Mouse (Mus musculus): ENCODE results near the gene Mysm1. TPM values are rescaled to one million over a fixed set of nuclear protein-coding genes. Genes with fewer than 3 reads are reported as not detected.
A peak's percentile ranks its signal among the peaks of the same experiment; 100 is the strongest.

Mysm1 gene
- polyA plus RNA-seq, 1 experiment from 2014 or later = 26.6 TPM

GRCm38 (mm10) chr4:94979500-94979915 lies 608 bp upstream of the Mysm1 start:
- ATAC-seq (ENCODE audit: low read depth) = no peak
- Histone ChIP-seq H3K27ac (ENCODE audit: low read length) (peak overlapping the region; percentile 50), H3K27me3 (ENCODE audit: control insufficient read depth, insufficient read depth, low read depth, low read length) (no peaks in the 10 kb centered on the region), H3K4me2 (ENCODE audit: low read depth, low read length) (peak overlapping the region; percentile 65), H3K4me1 (replicated peaks; ENCODE audit: control insufficient read depth, insufficient read depth, low read length) (peaks cover 12% of the 10 kb centered on the region), H3K9ac (ENCODE audit: low read length) (peak overlapping the region; percentile 98), H3K4me3 (ENCODE audit: low read length) (peak overlapping the region; percentile 96), H3K36me3 (ENCODE audit: control insufficient read depth, insufficient read depth, low read length) (no peaks in the 10 kb centered on the region), H3K9me3 (ENCODE audit: control insufficient read depth, low read length) (no peaks in the 10 kb centered on the region)
- WGBS = 39% methylated on average over 4 of the region's 4 CpGs

GRCm38 (mm10) chr4:94973321-94973720 lies 5.6 kb downstream of the Mysm1 start:
- no peak overlapping the region for H3K4me2 ChIP-seq (ENCODE audit: low read depth, low read length)
- no peaks in the 10 kb centered on the region for H3K27me3 ChIP-seq (ENCODE audit: control insufficient read depth, insufficient read depth, low read depth, low read length)
- H3K9me3 ChIP-seq (ENCODE audit: control insufficient read depth, low read length) = no peaks in the 10 kb centered on the region
- no peak overlapping the region for H3K9ac ChIP-seq (ENCODE audit: low read length)
- no peak overlapping the region for H3K27ac ChIP-seq (ENCODE audit: low read length)
- WGBS = 82% methylated on average over 2 of the region's 2 CpGs
- no peak overlapping the region for H3K4me3 ChIP-seq (ENCODE audit: low read length)
- H3K36me3 ChIP-seq (ENCODE audit: control insufficient read depth, insufficient read depth, low read length) = peaks cover 6% of the 10 kb centered on the region
- no peak for ATAC-seq (ENCODE audit: low read depth)
- peaks cover 12% of the 10 kb centered on the region for H3K4me1 ChIP-seq (replicated peaks; ENCODE audit: control insufficient read depth, insufficient read depth, low read length)

GRCm38 (mm10) chr4:94952773-94953172 lies 26.1 kb downstream of the Mysm1 start:
- H3K4me1 ChIP-seq (replicated peaks; ENCODE audit: control insufficient read depth, insufficient read depth, low read length) = no peaks in the 10 kb centered on the region
- H3K9me3 ChIP-seq (ENCODE audit: control insufficient read depth, low read length) = no peaks in the 10 kb centered on the region
- no peak overlapping the region for H3K27ac ChIP-seq (ENCODE audit: low read length)
- H3K36me3 ChIP-seq (ENCODE audit: control insufficient read depth, insufficient read depth, low read length) = peaks cover 33% of the 10 kb centered on the region
- no peak overlapping the region for H3K4me3 ChIP-seq (ENCODE audit: low read length)
- WGBS = 77% methylated on average over 3 of the region's 3 CpGs
- H3K9ac ChIP-seq (ENCODE audit: low read length) = no peak overlapping the region
- no peaks in the 10 kb centered on the region for H3K27me3 ChIP-seq (ENCODE audit: control insufficient read depth, insufficient read depth, low read depth, low read length)
- H3K4me2 ChIP-seq (ENCODE audit: low read depth, low read length) = no peak overlapping the region
- no peak for ATAC-seq (ENCODE audit: low read depth)

- Histone ChIP-seq H3K27me3 (ENCODE audit: control insufficient read depth, insufficient read depth, low read depth, low read length) (no peaks in the 10 kb centered on the region), H3K4me3 (ENCODE audit: low read length) (no peak overlapping the region), H3K9me3 (ENCODE audit: control insufficient read depth, low read length) (no peaks in the 10 kb centered on the region), H3K4me2 (ENCODE audit: low read depth, low read length) (no peak overlapping the region), H3K36me3 (ENCODE audit: control insufficient read depth, insufficient read depth, low read length) (peaks cover 23% of the 10 kb centered on the region), H3K4me1 (replicated peaks; ENCODE audit: control insufficient read depth, insufficient read depth, low read length) (no peaks in the 10 kb centered on the region), H3K27ac (ENCODE audit: low read length) (no peak overlapping the region), H3K9ac (ENCODE audit: low read length) (no peak overlapping the region)
- ATAC-seq (ENCODE audit: low read depth) = no peak
- WGBS = 69% methylated on average over 11 of the region's 11 CpGs
These were observed 37.6 kb downstream of the Mysm1 start for GRCm38 (mm10) chr4:94941221-94941855.

GRCm38 (mm10) chr4:94928743-94929142 lies 50.2 kb downstream of the Mysm1 start, which contains the start of gene Eqtn:
Eqtn (minus strand) TSS chr4:94928843.
- Histone ChIP-seq H3K27ac (ENCODE audit: low read length) (no peak within 1 kb of the TSS), H3K27me3 (ENCODE audit: control insufficient read depth, insufficient read depth, low read depth, low read length) (no peaks in the 10 kb centered on the region), H3K4me1 (replicated peaks; ENCODE audit: control insufficient read depth, insufficient read depth, low read length) (no peaks in the 10 kb centered on the region), H3K36me3 (ENCODE audit: control insufficient read depth, insufficient read depth, low read length) (no peaks in the 10 kb centered on the region), H3K4me2 (ENCODE audit: low read depth, low read length) (no peak within 1 kb of the TSS), H3K4me3 (ENCODE audit: low read length) (no peak within 1 kb of the TSS), H3K9ac (ENCODE audit: low read length) (no peak within 1 kb of the TSS), H3K9me3 (ENCODE audit: control insufficient read depth, low read length) (no peaks in the 10 kb centered on the region)
- ATAC-seq (ENCODE audit: low read depth) = no peak

GRCm38 (mm10) chr4:94901780-94902179 lies 77.1 kb downstream of the Mysm1 start:
- Histone ChIP-seq H3K36me3 (ENCODE audit: control insufficient read depth, insufficient read depth, low read length) (no peaks in the 10 kb centered on the region), H3K27ac (ENCODE audit: low read length) (no peak overlapping the region), H3K9ac (ENCODE audit: low read length) (no peak overlapping the region), H3K4me1 (replicated peaks; ENCODE audit: control insufficient read depth, insufficient read depth, low read length) (no peaks in the 10 kb centered on the region), H3K27me3 (ENCODE audit: control insufficient read depth, insufficient read depth, low read depth, low read length) (no peaks in the 10 kb centered on the region), H3K4me3 (ENCODE audit: low read length) (no peak overlapping the region), H3K4me2 (ENCODE audit: low read depth, low read length) (no peak overlapping the region), H3K9me3 (ENCODE audit: control insufficient read depth, low read length) (no peaks in the 10 kb centered on the region)
- WGBS = 31% methylated on average over 3 of the region's 3 CpGs
- ATAC-seq (ENCODE audit: low read depth) = no peak

- Histone ChIP-seq H3K9ac (ENCODE audit: low read length) (no peak overlapping the region), H3K4me3 (ENCODE audit: low read length) (no peak overlapping the region), H3K9me3 (ENCODE audit: control insufficient read depth, low read length) (no peaks in the 10 kb centered on the region), H3K27ac (ENCODE audit: low read length) (no peak overlapping the region), H3K36me3 (ENCODE audit: control insufficient read depth, insufficient read depth, low read length) (no peaks in the 10 kb centered on the region), H3K27me3 (ENCODE audit: control insufficient read depth, insufficient read depth, low read depth, low read length) (no peaks in the 10 kb centered on the region), H3K4me1 (replicated peaks; ENCODE audit: control insufficient read depth, insufficient read depth, low read length) (no peaks in the 10 kb centered on the region), H3K4me2 (ENCODE audit: low read depth, low read length) (no peak overlapping the region)
- 14% methylated on average over 2 of the region's 2 CpGs for WGBS
- ATAC-seq (ENCODE audit: low read depth) = no peak
These were observed 78.2 kb downstream of the Mysm1 start for GRCm38 (mm10) chr4:94900744-94901143.

Other genes with a start within 250 kb of the Mysm1 start
- 44.6 and 49.5 TPM in 2 replicates for gene Tek, start 239.8 kb downstream of the Mysm1 start, polyA plus RNA-seq (2015; fragmentation: Nextera tagmentation; extraction: Ambion mirVana)
- gene Eqtn, start 50.3 kb downstream of the Mysm1 start, polyA plus RNA-seq (2015; fragmentation: Nextera tagmentation; extraction: Ambion mirVana) = not detected in 2 replicates
- 110 and 119 TPM in 2 replicates for gene Jun, start 73.1 kb upstream of the Mysm1 start, polyA plus RNA-seq (2015; fragmentation: Nextera tagmentation; extraction: Ambion mirVana)

Measured in lung, embryonic 16.5 days (tissue).